Mouse (Mus musculus) C2C12 (cell line): ENCODE results near the gene Mkks. TPM values are rescaled to one million over a fixed set of nuclear protein-coding genes. Genes with fewer than 3 reads are reported as not detected.

ENCODE experiments used
- H3K27me3 ChIP-seq: one replicate; pipeline ENCODE4 v1.6.1; 2011; ENCODE audit not compliant: control insufficient read depth, insufficient read depth, insufficient read length
- H3K36me3 ChIP-seq: one replicate; pipeline ENCODE4 v1.6.1; 2011; ENCODE audit not compliant: control insufficient read depth, insufficient read depth
- H3K4me3 ChIP-seq: one replicate; pipeline ENCODE4 v1.5.1; 2011; ENCODE audit warnings: mild to moderate bottlenecking, control low read depth; ENCODE audit not compliant: poor library complexity, insufficient read depth, severe bottlenecking
- H3K79me2 ChIP-seq: one replicate; pipeline ENCODE4 v1.6.1; 2011; ENCODE audit not compliant: control insufficient read depth, insufficient read depth
- H3K79me3 ChIP-seq: one replicate; pipeline ENCODE4 v1.6.1; 2011; ENCODE audit warnings: low read depth, control low read depth
- H3ac ChIP-seq: one replicate; pipeline ENCODE3; 2011; ENCODE audit warnings: low read depth; ENCODE audit not compliant: control insufficient read depth, insufficient read length
- CEBPB ChIP-seq: IDR thresholded peaks from one replicate; pipeline ENCODE4 v1.6.1; 2011; ENCODE audit warnings: low read depth, mild to moderate bottlenecking, control low read depth, moderate library complexity
- CTCF ChIP-seq: IDR thresholded peaks from one replicate; pipeline ENCODE4 v1.5.1; 2011; ENCODE audit not compliant: control insufficient read depth, insufficient read depth, insufficient read length
- FOSL1 ChIP-seq: IDR thresholded peaks from one replicate; pipeline ENCODE4 v1.8.0; 2011; ENCODE audit warnings: mild to moderate bottlenecking, low read length; ENCODE audit not compliant: poor library complexity, insufficient read depth, severe bottlenecking
- MAX ChIP-seq: IDR thresholded peaks from one replicate; pipeline ENCODE4 v1.6.1; 2011; ENCODE audit warnings: mild to moderate bottlenecking, control low read depth
- MYOD1 ChIP-seq: IDR thresholded peaks from one replicate; pipeline ENCODE4 v1.6.1; 2011; ENCODE audit warnings: low read depth; ENCODE audit not compliant: control insufficient read depth, insufficient read length
- MYOG ChIP-seq: IDR thresholded peaks from one replicate; pipeline ENCODE4 v1.6.1; 2011; ENCODE audit not compliant: control insufficient read depth, insufficient read length; ENCODE audit errors: extremely low read depth
- USF1 ChIP-seq: IDR thresholded peaks from one replicate; pipeline ENCODE4 v1.6.1; 2011; ENCODE audit warnings: low read depth, mild to moderate bottlenecking, control low read depth, moderate library complexity
- polyA plus RNA-seq: library from polyadenylated mRNA; unstranded; fragments of >200 nt; fragmentation: generic; extraction: Trizol; gene quantifications from one replicate; pipeline ENCODE4 v1.2.1, GENCODE M21; 2012; ENCODE audit warnings: missing spikeins

Gene Mkks
- polyA plus RNA-seq, 1 experiment, result 5.2 TPM

- Histone ChIP-seq H3K4me3 (no peak overlapping the region), H3K36me3 (no peaks in the 10 kb centered on the region)
These were observed 57.0 kb downstream of the Mkks start for GRCm38 (mm10) chr2:136833976-136834714.

GRCm38 (mm10) chr2:136832936-136833335 is 58.3 kb downstream of the Mkks start:
- no peak for TF ChIP-seq MAX
- TF ChIP-seq CTCF, result no peak
- TF ChIP-seq FOSL1, result no peak
- TF ChIP-seq MYOG, result no peak
- no peak for TF ChIP-seq CEBPB
- no peak for TF ChIP-seq MYOD1
- Histone ChIP-seq H3ac (no peak overlapping the region), H3K36me3 (no peaks in the 10 kb centered on the region), H3K27me3 (no peaks in the 10 kb centered on the region), H3K79me2 (no peaks in the 10 kb centered on the region), H3K4me3 (no peak overlapping the region), H3K79me3 (no peaks in the 10 kb centered on the region)

More at GRCm38 (mm10) chr2:136833976-136834714, 57.0 kb downstream of the Mkks start:
- no peaks in the 10 kb centered on the region for H3K79me3 ChIP-seq
- H3K27me3 ChIP-seq, result no peaks in the 10 kb centered on the region
- H3ac ChIP-seq, result no peak overlapping the region
- no peaks in the 10 kb centered on the region for H3K79me2 ChIP-seq
- TF ChIP-seq MYOD1, result no peak
- no peak for TF ChIP-seq MYOG
- no peak for TF ChIP-seq USF1
- TF ChIP-seq CTCF, result no peak
- TF ChIP-seq MAX, result no peak
- TF ChIP-seq FOSL1, result no peak
- TF ChIP-seq CEBPB, result no peak

- no peaks in the 10 kb centered on the region for H3K79me2 ChIP-seq
- H3K27me3 ChIP-seq, result no peaks in the 10 kb centered on the region
- no peak overlapping the region for H3K4me3 ChIP-seq
- TF ChIP-seq FOSL1 (no peak), CTCF (no peak), MYOD1 (no peak), CEBPB (no peak), USF1 (no peak), MAX (no peak), MYOG (no peak)
- no peak overlapping the region for H3ac ChIP-seq
- H3K79me3 ChIP-seq, result no peaks in the 10 kb centered on the region
- H3K36me3 ChIP-seq, result no peaks in the 10 kb centered on the region
These were observed 63.6 kb downstream of the Mkks start for GRCm38 (mm10) chr2:136827612-136828011.

Other genes starting within 250 kb of the Mkks start
- gene Snap25, start 177.9 kb downstream of the Mkks start, polyA plus RNA-seq, result not detected
- 11.8 TPM for gene AL731706.2, start 5.7 kb downstream of the Mkks start, polyA plus RNA-seq
- 1.1 TPM for gene Slx4ip, start 171 bp downstream of the Mkks start, polyA plus RNA-seq
- gene AL731706.1, start within 50 bp of the Mkks start, polyA plus RNA-seq, result 31.1 TPM
- 4.0 TPM for gene Jag1, start 225.3 kb upstream of the Mkks start, polyA plus RNA-seq